Mouse (Mus musculus) urinary bladder, adult 2 months (tissue): Measurements from ENCODE around the gene Tbc1d8. TPM values are rescaled to one million over a fixed set of nuclear protein-coding genes. Genes with fewer than 3 reads are reported as not detected.
A peak's percentile ranks its signal among the peaks of the same experiment; 100 is the strongest.

Experiments used
- DNase-seq: peaks from one replicate; pipeline ENCODE4 v3.0.0; 2022; ENCODE audit warnings: low spot score
- polyA plus RNA-seq: library from polyadenylated mRNA; depleted of rRNA; stranded (reverse); fragments of >200 nt; gene quantifications from 2 replicates; pipeline ENCODE4 v1.2.3, GENCODE M21; 2012; rRNA removed

Gene Tbc1d8
- 40.9 and 41.8 TPM in 2 replicates for polyA plus RNA-seq

GRCm38 (mm10) chr1:39478057-39478895, at the start of gene Tbc1d8:
Gene Tbc1d8, minus strand, starts transcription at chr1:39478755.
- peak; percentile 90 for DNase-seq

- DNase-seq, result no peak
These were observed 49.8 kb upstream of the Tbc1d8 start for GRCm38 (mm10) chr1:39528319-39528718.

- DNase-seq, result peak; percentile 64
These were observed 48.9 kb upstream of the Tbc1d8 start for GRCm38 (mm10) chr1:39527432-39527831.

GRCm38 (mm10) chr1:39526371-39527167, 48.0 kb upstream of the Tbc1d8 start:
- DNase-seq, result no peak

- no peak for DNase-seq
These were observed 47.2 kb upstream of the Tbc1d8 start for GRCm38 (mm10) chr1:39525763-39526162.

GRCm38 (mm10) chr1:39522519-39522918, 44.0 kb upstream of the Tbc1d8 start:
- no peak for DNase-seq

GRCm38 (mm10) chr1:39521326-39521725, 42.8 kb upstream of the Tbc1d8 start:
- no peak for DNase-seq

- DNase-seq, result no peak
These were observed 36.9 kb upstream of the Tbc1d8 start for GRCm38 (mm10) chr1:39515303-39515991.

- DNase-seq, result no peak
These were observed 33.6 kb upstream of the Tbc1d8 start for GRCm38 (mm10) chr1:39512183-39512582.

GRCm38 (mm10) chr1:39511775-39512174, 33.2 kb upstream of the Tbc1d8 start:
- DNase-seq, result no peak

- no peak for DNase-seq
These were observed 27.0 kb upstream of the Tbc1d8 start for GRCm38 (mm10) chr1:39505600-39505999.

- DNase-seq, result no peak
These were observed 25.7 kb upstream of the Tbc1d8 start for GRCm38 (mm10) chr1:39504261-39504660.

- no peak for DNase-seq
These were observed 24.5 kb upstream of the Tbc1d8 start for GRCm38 (mm10) chr1:39502817-39503633.

- DNase-seq, result no peak
These were observed 21.0 kb upstream of the Tbc1d8 start for GRCm38 (mm10) chr1:39499485-39499941.

GRCm38 (mm10) chr1:39497748-39498147, 19.2 kb upstream of the Tbc1d8 start:
- no peak for DNase-seq

GRCm38 (mm10) chr1:39496995-39497394, 18.4 kb upstream of the Tbc1d8 start:
- DNase-seq, result no peak

GRCm38 (mm10) chr1:39493664-39494063, 15.1 kb upstream of the Tbc1d8 start:
- DNase-seq, result no peak

GRCm38 (mm10) chr1:39493165-39493564, 14.6 kb upstream of the Tbc1d8 start:
- DNase-seq, result no peak

GRCm38 (mm10) chr1:39487370-39487769, 8.8 kb upstream of the Tbc1d8 start:
- no peak for DNase-seq

- no peak for DNase-seq
These were observed 3.7 kb upstream of the Tbc1d8 start for GRCm38 (mm10) chr1:39482115-39482815.

- DNase-seq, result no peak
These were observed 699 bp upstream of the Tbc1d8 start for GRCm38 (mm10) chr1:39479254-39479653.
